ENCODE assay signal across 24 mouse cellular contexts in the genomic region with DNA sequence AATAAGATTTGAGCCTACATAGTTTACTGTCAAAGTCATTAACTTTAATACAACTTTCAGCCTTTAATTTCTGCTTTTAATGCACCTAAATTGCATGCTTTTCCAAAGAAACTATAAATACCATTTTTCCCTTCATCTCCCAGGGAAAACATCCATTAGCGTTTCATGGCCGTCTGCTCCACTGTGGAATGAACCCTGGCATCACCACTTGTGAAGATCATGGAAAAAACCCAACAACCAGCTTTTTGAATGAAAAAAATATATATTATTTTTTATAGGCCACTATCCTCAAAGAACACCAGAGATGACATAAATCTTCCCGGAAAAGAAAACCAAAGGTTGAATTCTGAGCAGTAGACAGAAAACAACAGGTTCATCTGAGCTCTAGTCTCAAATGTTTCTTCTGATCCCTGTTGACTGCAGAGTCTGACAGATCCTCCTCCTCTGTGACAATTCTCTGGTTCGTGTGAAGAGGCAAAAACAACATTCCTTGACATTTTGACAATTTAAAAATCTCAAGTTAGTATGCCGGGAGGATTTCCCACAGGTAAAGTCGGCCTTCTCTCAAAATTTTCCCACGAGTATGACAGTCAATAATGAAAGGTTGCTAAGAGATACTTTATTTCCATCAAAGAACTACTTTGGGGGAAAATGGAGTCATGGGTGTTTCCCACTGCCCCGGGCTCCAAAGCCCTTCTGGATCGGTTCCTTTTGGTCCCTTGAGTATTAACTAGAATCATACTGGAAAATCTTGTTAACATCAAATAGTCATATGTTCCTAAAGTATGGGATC.
"Had no signal": no experiment of that assay in that cellular context is flagged by ENCODE, and none has a peak within 500 bp of the region (broad histone marks: within the 10 kb centered on the region; RNA-seq: fewer than 3 reads in every experiment).

No protein-coding gene starts in this region.

- ATAC-seq: hindbrain, postnatal 0 days; intestine, embryonic 16.5 days had no signal

- H3K9ac ChIP-seq: heart, embryonic 12.5 days; hindbrain, embryonic 13.5 days; hindbrain, embryonic 15.5 days; kidney, embryonic 15.5 days; limb, embryonic 12.5 days; liver, embryonic 13.5 days had no signal

- DNase-seq: gastrocnemius, postnatal 14 days; gastrocnemius, postnatal 36 days; heart, adult 18-20 months; heart, postnatal 10 days; kidney, adult 11 months; kidney, adult 2 months; kidney, adult 9 months; kidney, postnatal 14 days; kidney, postnatal 36 days; liver; liver, embryonic 13.5 days had no signal

- H3K9me3 ChIP-seq: heart, embryonic 10.5 days; heart, embryonic 12.5 days; hindbrain, embryonic 13.5 days; hindbrain, embryonic 15.5 days; kidney, embryonic 15.5 days; limb, embryonic 10.5 days; limb, embryonic 12.5 days; liver, embryonic 13.5 days had no signal

- H3K27ac ChIP-seq: heart, embryonic 10.5 days; hindbrain, embryonic 13.5 days; hindbrain, embryonic 15.5 days; hindbrain, postnatal 0 days; kidney, embryonic 15.5 days; kidney, postnatal 0 days; layer of hippocampus, adult 2 months; left cerebral cortex, adult 2 months; limb, embryonic 10.5 days; limb, embryonic 12.5 days; liver, embryonic 13.5 days had no signal

- H3K4me3 ChIP-seq: heart, embryonic 10.5 days; heart, embryonic 12.5 days; hindbrain, embryonic 13.5 days; hindbrain, embryonic 15.5 days; kidney, embryonic 15.5 days; layer of hippocampus, adult 2 months; left cerebral cortex, adult 2 months; limb, embryonic 10.5 days; limb, embryonic 12.5 days; liver, embryonic 13.5 days had no signal

- H3K36me3 ChIP-seq: heart, embryonic 10.5 days; heart, embryonic 12.5 days; hindbrain, embryonic 13.5 days; hindbrain, embryonic 15.5 days; kidney, embryonic 15.5 days; limb, embryonic 10.5 days; limb, embryonic 12.5 days; liver, embryonic 13.5 days had no signal

- H3K4me2 ChIP-seq: heart, embryonic 12.5 days; hindbrain, embryonic 13.5 days; hindbrain, embryonic 15.5 days; kidney, embryonic 15.5 days; limb, embryonic 12.5 days; liver, embryonic 11.5 days; liver, embryonic 13.5 days had no signal

- H3K4me1 ChIP-seq: heart, embryonic 10.5 days; heart, embryonic 12.5 days; hindbrain, embryonic 13.5 days; hindbrain, embryonic 15.5 days; kidney, embryonic 15.5 days; limb, embryonic 10.5 days; limb, embryonic 12.5 days; liver, embryonic 13.5 days had no signal

- H3K27me3 ChIP-seq: heart, embryonic 12.5 days; hindbrain, embryonic 13.5 days; hindbrain, embryonic 15.5 days; kidney, embryonic 15.5 days; limb, embryonic 12.5 days; liver, embryonic 13.5 days had no signal
